Mouse (Mus musculus): ENCODE measurements around the gene Utrn. TPM values are rescaled to one million over a fixed set of nuclear protein-coding genes. Genes with fewer than 3 reads are reported as not detected.

Gene Utrn
- total RNA-seq, 4 experiments from 2014 or later: 39.9 to 46.6 (median 44.0) TPM

DNA sequence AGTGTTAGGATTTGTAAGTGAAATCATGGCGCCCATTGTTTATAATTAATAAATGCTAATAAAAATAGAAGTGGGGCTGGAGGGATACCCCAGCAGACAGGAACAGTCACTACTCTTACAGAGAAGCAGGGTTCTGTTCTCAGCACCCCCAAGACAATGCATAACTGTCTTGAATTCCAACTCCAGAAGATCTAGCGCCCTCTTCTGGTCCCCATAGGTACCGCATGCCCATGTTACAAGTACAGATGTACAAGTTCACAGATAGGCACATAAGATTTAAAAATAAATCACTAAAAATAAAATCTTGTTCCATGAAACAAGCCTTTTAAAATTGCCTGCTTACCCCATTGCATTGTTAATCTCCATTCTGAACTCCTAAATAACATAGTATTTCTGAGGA is 168.6 kb downstream of the Utrn start:
- no peak for DNase-seq (ENCODE audit: low spot score in 2 of 2)

DNA sequence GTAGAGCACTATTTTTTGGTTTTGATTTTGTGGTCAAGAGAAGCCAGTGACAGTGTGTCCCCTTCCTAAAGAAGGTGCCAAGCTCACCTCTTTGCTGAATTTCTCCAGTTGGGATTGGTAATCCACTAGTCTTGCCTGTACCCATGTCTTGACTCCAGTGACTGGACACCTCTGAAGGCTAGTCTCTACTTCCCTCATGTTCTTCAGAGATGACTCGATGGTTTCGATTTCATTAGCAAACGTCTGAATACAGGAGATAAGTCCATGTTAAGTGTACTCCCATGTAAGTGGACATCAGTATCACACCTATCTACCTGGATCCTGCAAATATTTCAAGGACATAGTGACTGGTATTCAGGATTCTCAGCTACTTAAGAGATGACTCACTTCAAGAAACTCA is 171.3 kb downstream of the Utrn start:
- DNase-seq (ENCODE audit: low spot score in 2 of 2): no peak

DNA sequence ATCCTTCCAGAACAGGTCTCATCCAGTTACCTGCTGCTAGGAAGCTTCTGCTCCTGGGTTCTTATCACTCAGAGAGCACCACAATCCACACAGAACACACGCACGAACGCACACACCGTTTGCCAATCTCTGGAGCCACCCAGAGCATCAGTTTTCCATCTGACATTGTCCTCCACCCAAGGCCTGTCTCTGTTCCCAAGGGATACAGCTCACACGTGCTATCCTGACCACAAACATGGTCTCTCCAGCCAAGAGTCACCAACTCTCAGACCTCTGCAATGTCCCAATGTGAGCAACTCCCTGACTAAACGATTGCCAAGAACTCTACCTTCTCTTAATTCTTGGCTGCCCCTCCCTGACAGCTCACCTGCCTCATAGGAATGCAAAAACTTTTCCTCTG is 172.5 kb downstream of the Utrn start:
- DNase-seq (ENCODE audit: low spot score in 2 of 2): no peak

DNA sequence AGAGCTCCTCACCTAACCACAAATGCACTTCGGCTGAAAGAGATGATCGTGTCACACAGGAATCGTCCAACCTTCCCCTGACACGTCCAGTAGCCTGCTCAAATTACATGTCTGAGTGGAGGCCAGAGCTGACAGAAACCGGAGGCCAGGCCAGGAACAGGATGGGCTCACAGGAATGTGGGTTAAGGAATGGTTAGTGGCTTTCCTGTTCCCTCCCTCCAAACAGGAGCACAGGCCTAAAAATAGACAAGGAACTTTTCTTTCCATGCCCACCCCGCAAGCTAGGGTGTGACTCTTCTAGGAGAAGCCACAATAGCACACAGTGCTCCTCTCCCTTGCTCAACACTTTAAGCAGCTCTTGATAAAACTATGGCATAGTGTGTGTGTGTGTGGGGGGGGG is 174.4 kb downstream of the Utrn start:
- DNase-seq (ENCODE audit: low spot score in 2 of 2): no peak

DNA sequence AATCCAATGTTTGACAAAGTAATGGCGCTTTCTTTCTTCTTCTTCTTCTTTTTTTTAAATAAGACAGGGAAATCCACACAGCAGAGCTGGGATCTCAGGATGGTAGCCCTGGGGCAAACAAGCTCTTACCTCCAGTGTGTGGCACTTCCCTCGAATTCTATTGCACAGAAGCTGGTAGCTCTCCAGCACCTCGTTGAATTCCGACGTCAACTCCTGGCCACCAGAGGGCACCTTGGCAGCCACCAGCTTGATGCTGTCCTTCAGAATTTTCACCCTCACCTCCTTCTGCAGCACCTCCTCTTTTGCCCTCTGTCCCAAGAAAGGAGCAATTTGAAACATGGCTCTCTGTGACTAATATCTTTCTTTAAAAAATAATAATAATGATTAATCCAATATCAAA is 178.6 kb downstream of the Utrn start:
- peak; percentile 15 to 45 for DNase-seq (ENCODE audit: low spot score in 2 of 2)

DNA sequence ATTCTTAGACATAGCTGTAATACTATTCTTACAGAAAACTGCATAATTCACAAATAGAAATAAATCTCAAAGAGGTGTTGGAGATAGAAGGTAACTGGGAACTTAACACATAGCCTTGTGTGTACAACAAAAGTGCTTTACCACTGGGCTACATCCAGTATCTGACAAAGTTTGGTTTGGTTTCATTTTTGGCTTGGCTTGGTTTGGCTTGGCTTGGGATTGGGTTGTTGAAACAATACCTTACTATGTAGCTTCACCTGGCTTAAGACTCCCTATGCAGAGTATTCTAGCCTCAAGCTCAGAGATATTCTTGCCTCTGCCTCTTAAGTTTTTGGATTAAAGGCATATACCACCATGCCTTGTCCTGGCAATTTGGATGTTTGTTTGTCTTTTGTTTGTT is 183.5 kb downstream of the Utrn start:
- no peak for DNase-seq (ENCODE audit: low spot score in 2 of 2)

DNA sequence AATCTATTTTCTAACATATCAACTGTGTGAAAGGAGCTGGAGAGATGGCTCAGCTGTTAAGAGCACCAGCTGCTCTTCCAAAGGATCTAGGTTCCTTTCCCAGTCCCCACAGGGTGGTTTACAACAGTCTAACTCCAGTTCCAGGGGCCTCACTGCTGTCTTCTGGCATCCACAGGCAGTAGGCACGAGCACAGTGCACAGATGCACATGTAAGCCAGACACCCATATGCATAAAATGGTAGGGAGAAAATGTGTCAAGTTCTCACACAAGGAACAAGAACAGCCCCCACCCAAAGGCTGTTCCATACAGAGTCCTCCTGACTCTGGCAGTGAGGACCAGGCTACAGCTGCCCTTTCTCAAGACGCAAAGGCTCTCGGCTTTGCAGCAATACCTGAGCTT is 185.1 kb downstream of the Utrn start:
- no peak for DNase-seq (ENCODE audit: low spot score in 2 of 2)

DNA sequence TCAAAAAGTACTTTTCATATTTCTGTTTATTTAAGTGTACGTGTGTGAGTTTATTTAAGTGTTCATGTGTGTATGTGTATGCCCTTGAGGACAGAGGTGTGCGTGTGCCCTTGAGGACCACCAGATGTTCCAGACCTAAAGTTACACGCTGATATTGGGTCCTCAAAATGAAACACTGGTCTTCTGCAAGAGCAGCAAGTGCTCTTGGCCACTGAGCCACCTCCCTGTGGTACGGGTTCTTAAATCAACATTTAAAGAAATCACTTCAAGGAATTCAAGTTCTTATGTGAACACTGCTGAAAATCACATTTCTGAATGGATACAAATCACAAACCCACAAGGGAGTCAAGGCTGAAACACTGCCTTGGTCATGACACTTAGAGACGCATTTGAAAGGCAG is 195.9 kb downstream of the Utrn start:
- DNase-seq (ENCODE audit: low spot score in 2 of 2): no peak

DNA sequence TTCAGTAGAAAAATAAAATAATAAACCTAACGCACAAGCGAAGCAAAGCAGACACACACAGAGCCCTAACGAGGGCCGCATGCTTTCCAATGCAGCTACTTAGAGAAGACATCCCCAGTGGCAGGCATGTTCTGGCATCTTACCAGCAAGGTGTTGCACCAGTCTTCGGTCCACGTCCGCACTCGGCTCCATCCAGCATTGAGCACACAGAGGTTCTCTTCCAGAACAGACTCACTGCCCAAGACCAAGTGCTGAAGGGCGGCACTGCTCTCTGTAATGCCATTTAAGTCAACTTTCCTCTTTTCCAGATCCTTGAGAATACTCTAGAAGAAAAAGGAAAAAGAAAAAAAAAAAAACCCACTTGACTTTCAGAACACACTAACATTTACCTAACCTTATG is 197.6 kb downstream of the Utrn start:
- no peak for DNase-seq (ENCODE audit: low spot score in 2 of 2)

DNA sequence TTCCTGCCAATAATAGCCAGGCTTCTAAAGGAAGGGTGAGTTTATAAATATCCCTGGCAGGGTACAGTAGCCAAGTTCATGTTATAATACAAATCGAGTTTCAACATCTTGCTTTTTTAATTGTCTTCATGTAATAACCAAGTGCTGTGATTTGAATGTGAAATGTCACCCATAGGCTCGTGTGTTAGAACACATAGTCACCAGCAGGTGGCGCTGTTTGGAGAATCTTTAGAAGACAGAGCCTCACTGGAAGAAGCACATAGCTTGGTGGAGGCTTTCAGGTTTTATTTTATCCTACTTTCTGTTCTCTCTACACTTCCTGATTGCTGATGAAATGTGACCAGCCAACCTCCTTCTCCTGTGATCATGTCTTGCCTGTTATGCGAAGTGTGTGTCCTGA is 207.1 kb downstream of the Utrn start:
- DNase-seq (ENCODE audit: low spot score in 2 of 2): no peak

DNA sequence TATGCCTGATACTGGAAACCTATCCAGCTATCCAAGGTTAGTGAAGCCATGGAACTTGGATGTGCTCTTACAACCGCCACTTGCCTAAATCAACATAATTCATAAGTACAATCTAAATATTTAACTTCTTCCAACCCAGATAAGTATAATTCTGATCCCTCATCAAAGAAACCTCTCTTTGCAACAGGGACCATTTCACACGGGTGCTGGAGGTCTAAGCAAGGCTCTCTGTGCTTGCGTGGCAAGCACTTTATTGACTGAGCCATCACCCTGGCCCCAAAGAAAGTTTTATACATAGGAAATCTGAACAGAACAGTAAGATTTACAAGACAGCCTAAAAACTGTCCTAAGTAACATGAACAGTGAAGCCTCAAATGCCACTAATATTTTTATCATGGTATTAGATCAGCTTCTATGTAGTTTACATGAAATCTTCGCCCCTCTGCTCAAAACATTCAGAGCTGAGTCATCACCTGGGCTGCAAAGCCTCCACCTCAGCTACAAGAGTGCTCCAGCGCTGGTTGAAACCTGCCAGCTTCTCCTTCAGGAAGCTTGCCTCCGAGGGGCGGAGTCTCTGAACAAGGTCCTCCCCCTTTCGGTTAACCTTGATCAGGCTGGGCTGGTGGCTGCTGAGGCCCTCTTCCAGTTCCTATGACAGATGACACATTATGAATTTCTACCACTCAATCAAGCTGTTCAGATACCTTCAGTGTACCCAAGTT is 211.0 kb downstream of the Utrn start:
- no peak for DNase-seq (ENCODE audit: low spot score in 2 of 2)

DNA sequence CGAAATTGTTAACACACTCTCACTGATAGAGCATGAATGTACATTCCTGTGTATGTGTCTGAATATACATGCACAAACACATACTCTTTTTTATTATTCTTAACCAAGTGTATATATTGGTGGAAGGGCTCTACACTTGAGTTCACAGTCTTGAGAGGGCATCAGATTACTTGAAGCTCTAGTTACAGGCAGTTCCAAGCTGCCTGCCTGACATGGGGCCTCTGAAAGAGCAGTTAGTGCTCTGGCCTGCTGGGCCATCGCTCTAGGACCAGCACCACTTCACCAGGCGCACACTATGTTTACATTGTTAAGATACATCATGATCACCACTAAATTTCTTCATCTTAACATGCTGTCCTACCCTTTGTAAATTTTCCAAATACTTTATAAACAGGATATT is 216.2 kb downstream of the Utrn start:
- no peak for DNase-seq (ENCODE audit: low spot score in 2 of 2)

DNA sequence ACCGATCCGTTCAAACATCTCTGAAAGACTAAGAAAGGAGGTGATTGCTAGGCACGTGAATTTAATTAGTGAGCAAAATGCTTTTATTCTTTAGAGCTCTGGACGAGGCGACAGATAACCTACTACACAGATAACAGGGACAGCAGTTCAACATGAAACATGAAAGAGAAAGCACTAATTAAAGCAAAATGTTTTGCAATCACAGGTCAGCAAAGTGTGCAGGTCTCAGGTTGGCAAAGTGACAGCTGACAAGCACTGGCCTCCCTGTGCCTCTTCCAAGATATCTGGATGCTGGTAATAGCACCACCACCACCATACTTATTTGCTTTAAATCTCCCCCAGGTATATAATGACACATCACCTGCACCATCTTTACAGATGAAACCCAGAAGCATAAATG is 223.0 kb downstream of the Utrn start:
- no peak for DNase-seq (ENCODE audit: low spot score in 2 of 2)

DNA sequence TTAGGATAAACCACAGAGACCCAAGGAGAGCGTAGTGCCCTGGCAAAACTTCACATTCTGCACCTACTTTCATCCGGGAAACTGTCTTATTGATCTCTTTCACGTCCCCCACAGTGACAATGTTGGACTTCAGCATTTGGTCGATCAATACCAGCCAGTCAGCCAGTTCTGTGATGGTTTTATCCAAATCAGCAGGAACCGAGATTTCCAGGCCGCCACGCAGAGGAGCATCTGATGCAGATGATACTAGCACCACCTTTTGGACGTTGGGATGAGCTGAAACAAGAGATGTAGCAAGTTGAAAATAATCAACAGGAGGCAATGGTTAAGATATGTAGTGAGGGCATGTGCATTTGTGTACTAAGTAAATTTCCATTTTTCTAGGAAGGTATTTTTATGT is 225.8 kb downstream of the Utrn start:
- DNase-seq (ENCODE audit: low spot score in 2 of 2): peak in 1 of 2 experiments; percentile 6

DNA sequence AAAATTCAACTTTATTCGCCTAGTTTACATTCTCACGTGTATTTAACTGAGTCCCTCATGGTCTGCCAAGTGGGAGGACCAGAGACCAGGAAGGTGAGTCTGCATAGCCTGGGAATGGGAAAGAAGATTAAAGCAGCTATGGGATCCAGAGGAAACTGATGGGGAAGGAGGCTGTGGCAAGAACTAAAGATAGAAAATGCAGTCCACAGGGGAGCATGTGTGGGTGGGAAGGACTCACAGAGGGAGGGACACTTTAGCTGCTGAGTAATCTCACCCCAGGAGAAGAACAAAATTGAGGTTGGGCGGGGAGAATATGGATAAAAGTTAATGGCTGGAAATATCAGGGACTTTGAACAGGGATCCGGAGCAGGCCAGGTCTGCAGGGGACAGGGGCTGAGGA is 229.5 kb downstream of the Utrn start:
- DNase-seq (ENCODE audit: low spot score in 2 of 2): no peak

DNA sequence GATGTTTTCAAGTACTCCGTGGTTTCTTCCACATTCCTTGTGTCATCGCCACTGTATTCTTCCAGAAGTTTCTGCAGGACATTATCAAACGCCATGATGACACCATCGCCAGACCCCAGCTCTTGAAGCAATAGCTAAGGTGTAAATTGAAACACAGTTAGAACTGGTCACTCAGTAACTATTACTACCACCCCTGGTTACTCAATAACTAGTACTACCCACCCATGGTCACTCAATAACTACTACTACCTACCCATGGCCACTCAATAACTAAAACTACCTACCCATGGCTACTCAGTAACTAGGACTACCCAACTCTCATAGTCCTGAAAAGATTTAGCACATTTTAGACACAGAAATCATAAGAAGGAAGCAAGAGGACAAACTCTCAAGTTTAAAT is 235.2 kb downstream of the Utrn start:
- DNase-seq (ENCODE audit: low spot score in 2 of 2): no peak

DNA sequence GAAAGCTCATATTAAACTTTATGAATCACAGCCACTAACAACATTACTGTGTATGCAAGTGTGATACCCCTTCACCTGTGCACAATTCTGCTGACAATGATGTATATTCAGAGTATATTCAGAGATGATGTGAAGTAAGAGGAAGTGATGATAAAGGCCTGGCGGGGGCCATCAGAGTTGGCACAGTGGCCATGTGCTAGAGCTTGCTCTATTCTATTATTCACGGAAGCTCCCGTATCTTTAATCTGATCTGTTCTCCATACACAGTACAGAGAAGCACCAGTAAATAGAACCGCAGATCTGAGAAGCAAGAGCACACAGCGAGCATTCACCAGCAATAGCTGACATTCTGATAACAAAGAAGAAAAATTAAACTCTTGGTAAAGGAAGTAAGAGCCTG is 238.2 kb downstream of the Utrn start:
- no peak for DNase-seq (ENCODE audit: low spot score in 2 of 2)

DNA sequence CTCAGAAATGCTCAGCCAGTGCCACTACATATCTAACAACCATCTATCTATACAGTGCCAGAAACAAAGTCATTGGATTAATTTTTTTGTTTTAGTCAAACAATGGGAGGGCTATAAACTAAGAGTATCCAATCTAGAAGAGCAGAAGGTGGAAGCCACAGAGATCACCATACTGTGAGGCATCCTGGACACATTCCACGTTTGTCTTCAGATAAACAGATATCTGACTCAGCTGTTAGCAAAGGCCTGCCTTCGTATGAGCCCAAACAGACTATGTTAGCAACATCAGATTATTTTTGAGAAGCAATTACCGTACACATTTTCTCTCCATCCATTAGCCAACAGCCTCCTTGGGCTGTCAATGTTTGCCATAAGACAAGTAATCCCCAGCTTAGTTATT is 250.8 kb downstream of the Utrn start:
- DNase-seq (ENCODE audit: low spot score in 2 of 2): no peak

DNA sequence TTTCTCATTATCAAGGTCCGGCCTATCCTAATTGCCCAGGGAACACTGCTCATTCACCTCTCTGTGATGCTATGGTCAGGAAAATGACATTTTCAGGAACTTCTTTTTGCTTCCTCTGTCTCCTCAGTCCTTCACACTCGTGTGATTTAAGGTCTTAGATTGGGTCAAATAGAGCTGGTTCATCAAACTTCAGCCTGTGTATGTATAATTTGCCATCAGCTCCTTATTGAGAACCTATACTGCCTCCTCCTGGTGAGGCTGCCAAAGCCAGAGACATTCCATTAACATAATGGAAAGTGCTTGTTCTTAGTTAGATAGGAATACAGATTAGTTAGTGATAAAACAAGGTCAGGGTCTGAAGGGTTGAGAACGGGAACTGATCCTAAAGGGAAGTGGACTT is 253.4 kb downstream of the Utrn start:
- no peak for DNase-seq (ENCODE audit: low spot score in 2 of 2)

DNA sequence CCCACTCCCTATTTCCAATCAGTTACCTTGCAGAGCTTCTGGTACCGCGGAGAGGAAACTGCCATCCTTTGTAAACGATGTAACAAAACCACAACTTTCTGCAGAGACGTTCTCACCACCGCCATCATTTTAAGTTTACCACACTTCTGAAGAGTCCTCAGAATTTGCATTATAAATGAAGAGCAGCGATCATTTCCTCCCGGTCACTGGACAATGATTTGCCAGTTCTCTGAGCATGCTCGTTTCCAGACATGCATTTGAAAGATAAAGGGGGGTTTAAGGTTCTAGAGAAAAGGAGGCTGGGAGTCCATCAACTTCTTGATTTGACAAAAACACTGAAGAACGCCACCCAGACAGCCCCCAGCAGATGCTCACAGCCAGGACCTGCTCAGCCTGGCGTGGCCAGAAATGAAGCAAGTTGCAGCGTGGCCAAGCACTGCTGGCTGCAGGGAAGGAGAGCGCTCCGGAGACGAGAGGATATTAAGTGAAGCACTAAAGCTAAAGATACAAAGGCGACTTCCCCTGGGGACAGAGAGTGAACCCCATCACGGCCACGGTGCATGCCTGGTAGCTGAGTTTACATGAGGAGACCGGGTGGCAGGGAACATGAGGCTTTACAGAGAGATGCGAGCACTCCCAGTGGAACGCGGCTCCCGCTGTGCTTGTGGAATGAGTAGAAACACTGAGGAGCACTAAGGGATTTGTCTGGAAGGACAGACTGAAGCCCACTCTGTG is 254.5 kb downstream of the Utrn start:
- DNase-seq (ENCODE audit: low spot score in 2 of 2): peak; percentile 22 to 45

DNA sequence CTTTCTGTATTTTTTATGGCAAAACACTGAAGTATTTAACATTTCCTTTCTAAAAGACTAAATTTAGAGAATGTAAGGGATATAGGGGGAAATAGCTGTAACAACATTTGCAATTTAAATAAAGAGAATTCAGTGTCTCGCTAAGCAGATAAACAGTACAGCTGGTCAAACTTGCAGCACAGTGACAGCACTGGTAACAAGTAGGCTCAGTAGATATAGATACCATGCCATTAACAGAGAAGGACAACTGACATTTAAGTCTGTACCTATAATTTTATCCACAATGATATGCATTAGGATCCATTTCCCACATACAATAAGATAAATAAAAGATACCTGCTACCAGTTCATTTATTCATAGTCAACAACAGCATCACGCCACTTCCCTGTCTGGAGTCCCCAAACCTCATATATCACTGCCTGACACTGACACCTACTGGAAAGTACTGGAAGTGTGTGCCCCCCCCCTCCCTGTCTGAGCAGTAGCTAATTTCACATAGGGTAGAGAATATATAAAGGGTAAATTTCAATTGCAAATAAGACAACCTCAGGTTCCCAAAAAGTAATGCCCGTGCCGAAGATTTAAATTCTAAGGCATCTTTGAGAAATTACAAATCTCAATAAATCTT is 256.8 kb downstream of the Utrn start:
- DNase-seq (ENCODE audit: low spot score in 2 of 2): no peak

DNA sequence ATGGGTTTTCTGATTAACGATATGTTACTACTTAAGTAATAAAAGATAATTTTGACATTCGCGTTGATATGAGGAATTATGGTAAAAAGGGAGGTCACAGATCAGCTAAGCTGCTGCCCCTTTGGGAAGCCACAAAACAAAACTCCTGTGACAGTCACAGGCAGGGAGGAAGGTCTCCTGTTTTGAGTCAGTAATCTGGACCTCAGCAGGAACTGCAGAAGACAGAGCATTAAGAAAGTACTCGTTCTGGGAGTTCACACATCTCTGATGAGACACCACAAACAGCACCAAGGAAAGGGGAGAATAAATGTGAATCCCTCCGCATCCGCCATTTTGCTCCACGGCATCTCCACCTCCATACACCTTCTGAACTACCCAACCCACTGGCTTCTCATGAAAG is 259.3 kb downstream of the Utrn start:
- no peak for DNase-seq (ENCODE audit: low spot score in 2 of 2)

DNA sequence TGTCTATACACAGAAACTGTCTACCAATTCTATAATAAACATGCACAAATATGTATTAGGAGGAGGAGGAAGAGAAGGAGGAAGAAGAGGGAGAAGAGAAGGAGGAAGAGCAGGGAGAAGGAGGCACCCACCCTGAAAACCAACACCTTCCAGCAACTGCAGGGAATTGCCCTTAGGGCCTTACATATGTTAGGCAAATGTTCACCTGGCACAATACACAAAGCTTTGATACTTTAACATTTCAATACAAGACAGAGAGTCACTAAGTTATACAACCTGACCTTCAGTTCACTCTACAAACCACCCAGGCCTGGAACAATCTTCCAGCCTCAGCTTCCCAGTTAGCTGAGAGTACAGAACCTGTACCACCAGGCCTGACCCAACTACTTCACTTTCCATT is 260.5 kb downstream of the Utrn start:
- no peak for DNase-seq (ENCODE audit: low spot score in 2 of 2)
